Mouse (Mus musculus) small intestine, adult 2 months (tissue): ENCODE data around the gene Hist1h3d. TPM values are rescaled to one million over a fixed set of nuclear protein-coding genes. Genes with fewer than 3 reads are reported as not detected.
"Not testable (repeated sequence)": the region's sequence is repeated elsewhere in the genome, so short reads cannot be mapped to it uniquely, and the experiment has no call there.

Experiments used
- H3K27ac ChIP-seq: fragments of 200-500 bp; 2 replicates; pipeline ENCODE4 v1.5.1; 2012; ENCODE audit warnings: low read depth, low read length, control low read depth, inconsistent platforms; ENCODE audit not compliant: insufficient read depth
- H3K27me3 ChIP-seq: fragments of 200-500 bp; 2 replicates; pipeline ENCODE4 v1.6.1; 2012; ENCODE audit warnings: mild to moderate bottlenecking, moderate library complexity, low read length, inconsistent platforms; ENCODE audit not compliant: control insufficient read depth, insufficient read depth
- H3K36me3 ChIP-seq: fragments of 200-500 bp; 2 replicates; pipeline ENCODE4 v1.6.1; 2012; ENCODE audit warnings: mild to moderate bottlenecking, low read length, control low read depth, inconsistent platforms; ENCODE audit not compliant: control insufficient read depth, insufficient read depth
- H3K4me1 ChIP-seq: fragments of 200-500 bp; 2 replicates; pipeline ENCODE4 v1.6.1; 2012; ENCODE audit warnings: low read length, inconsistent platforms, mixed read lengths; ENCODE audit not compliant: control insufficient read depth, insufficient read depth, insufficient read length
- H3K4me3 ChIP-seq: fragments of 200-500 bp; 2 replicates; pipeline ENCODE4 v1.5.1; 2012; ENCODE audit warnings: low read depth, mild to moderate bottlenecking, control low read depth, inconsistent platforms, low read length, moderate library complexity
- CTCF ChIP-seq: fragments of 200-500 bp; IDR thresholded peaks from 2 replicates; pipeline ENCODE4 v1.5.1; 2012; ENCODE audit warnings: low read depth, mild to moderate bottlenecking, control low read depth, inconsistent platforms, low read length, moderate library complexity, mixed read lengths; ENCODE audit not compliant: insufficient replicate concordance, insufficient read length; ENCODE audit errors: extremely low read depth
- POLR2A ChIP-seq: fragments of 200-500 bp; IDR thresholded peaks from 2 replicates; pipeline ENCODE4 v1.6.1; 2012; ENCODE audit warnings: low read depth, mild to moderate bottlenecking, control low read depth, inconsistent platforms, low read length, moderate library complexity
- WGBS: fragments of 180-500 bp; shearing (Covaris S2); methylation state at CpG from one replicate; pipeline ENCODE4 v1.1.7; 2018; 5-methylcytosine and 5-hydroxymethylcytosine counted together
- polyA plus RNA-seq: library from polyadenylated mRNA; depleted of rRNA; stranded (reverse); fragments of >200 nt; gene quantifications from 2 replicates; pipeline ENCODE4 v1.2.3, GENCODE M21; 2012

The Hist1h3d gene
- polyA plus RNA-seq, 1 experiment: 24.2 TPM

GRCm38 (mm10) chr13:23582219-23583056 lies 6.9 kb downstream of the Hist1h3d start:
- Histone ChIP-seq H3K27ac (peak overlapping the region; percentile 22), H3K27me3 (no peaks in the 10 kb centered on the region), H3K36me3 (no peaks in the 10 kb centered on the region), H3K4me1 (peaks cover 2% of the 10 kb centered on the region; the same call in 1 of the 2 replicates), H3K4me3 (peak overlapping the region; percentile 18; the same call in 1 of the 2 replicates)
- WGBS: 24% methylated on average over 6 of the region's 6 CpGs
- TF ChIP-seq CTCF: no peak
- no peak for TF ChIP-seq POLR2A

- H3K27me3 ChIP-seq: no peaks in the 10 kb centered on the region
- H3K4me3 ChIP-seq: no peak overlapping the region
- H3K4me1 ChIP-seq: peaks cover 2% of the 10 kb centered on the region; the same call in 1 of the 2 replicates
- H3K36me3 ChIP-seq: no peaks in the 10 kb centered on the region
- TF ChIP-seq POLR2A (no peak), CTCF (no peak)
- peak overlapping the region; percentile 24; the same call in 1 of the 2 replicates for H3K27ac ChIP-seq
Measured at GRCm38 (mm10) chr13:23583387-23584068, 8.0 kb downstream of the Hist1h3d start.

- Histone ChIP-seq H3K4me1 (peaks cover 2% of the 10 kb centered on the region; the same call in 1 of the 2 replicates), H3K4me3 (no peak overlapping the region), H3K27ac (peak overlapping the region; percentile 99), H3K36me3 (no peaks in the 10 kb centered on the region), H3K27me3 (no peaks in the 10 kb centered on the region)
- no peak for TF ChIP-seq CTCF
- TF ChIP-seq POLR2A: no peak
Measured at GRCm38 (mm10) chr13:23584331-23584730, 8.8 kb downstream of the Hist1h3d start.

- Histone ChIP-seq H3K4me1 (peaks cover 2% of the 10 kb centered on the region; the same call in 1 of the 2 replicates), H3K27me3 (no peaks in the 10 kb centered on the region), H3K36me3 (no peaks in the 10 kb centered on the region), H3K27ac (peak overlapping the region; percentile 99), H3K4me3 (peak overlapping the region; percentile 77)
- WGBS: under 1% methylated on average over 21 of the region's 21 CpGs
- no peak for TF ChIP-seq POLR2A
- no peak for TF ChIP-seq CTCF
Measured at GRCm38 (mm10) chr13:23585029-23585441, 9.5 kb downstream of the Hist1h3d start.

GRCm38 (mm10) chr13:23585442-23586098 lies 10.0 kb downstream of the Hist1h3d start:
- peak; percentile 88 for TF ChIP-seq POLR2A
- not testable (repeated sequence) for H3K36me3 ChIP-seq, H3K27me3 ChIP-seq, H3K4me1 ChIP-seq
- Histone ChIP-seq H3K27ac (peak overlapping the region; percentile 99), H3K4me3 (peak overlapping the region; percentile 77)
- WGBS: under 1% methylated on average over 34 of the region's 36 CpGs

GRCm38 (mm10) chr13:23586099-23586939 lies 10.8 kb downstream of the Hist1h3d start:
- Histone ChIP-seq H3K27ac (peak overlapping the region; percentile 98), H3K36me3 (no peaks in the 10 kb centered on the region), H3K4me1 (peaks cover 2% of the 10 kb centered on the region; the same call in 1 of the 2 replicates), H3K4me3 (peak overlapping the region; percentile 42; the same call in 1 of the 2 replicates), H3K27me3 (no peaks in the 10 kb centered on the region)
- 1% methylated on average over 22 of the region's 22 CpGs for WGBS
- TF ChIP-seq POLR2A (no peak), CTCF (no peak)

GRCm38 (mm10) chr13:23586940-23587225 lies 11.3 kb downstream of the Hist1h3d start:
- TF ChIP-seq CTCF: no peak
- TF ChIP-seq POLR2A: no peak
- Histone ChIP-seq H3K4me1 (peaks cover 2% of the 10 kb centered on the region; the same call in 1 of the 2 replicates), H3K27me3 (no peaks in the 10 kb centered on the region), H3K36me3 (no peaks in the 10 kb centered on the region), H3K4me3 (peak overlapping the region; percentile 42; the same call in 1 of the 2 replicates), H3K27ac (peak overlapping the region; percentile 98)
- 4% methylated on average over 1 of the region's 1 CpGs for WGBS
